Mouse (Mus musculus): ENCODE data around the gene Il16.

DNA sequence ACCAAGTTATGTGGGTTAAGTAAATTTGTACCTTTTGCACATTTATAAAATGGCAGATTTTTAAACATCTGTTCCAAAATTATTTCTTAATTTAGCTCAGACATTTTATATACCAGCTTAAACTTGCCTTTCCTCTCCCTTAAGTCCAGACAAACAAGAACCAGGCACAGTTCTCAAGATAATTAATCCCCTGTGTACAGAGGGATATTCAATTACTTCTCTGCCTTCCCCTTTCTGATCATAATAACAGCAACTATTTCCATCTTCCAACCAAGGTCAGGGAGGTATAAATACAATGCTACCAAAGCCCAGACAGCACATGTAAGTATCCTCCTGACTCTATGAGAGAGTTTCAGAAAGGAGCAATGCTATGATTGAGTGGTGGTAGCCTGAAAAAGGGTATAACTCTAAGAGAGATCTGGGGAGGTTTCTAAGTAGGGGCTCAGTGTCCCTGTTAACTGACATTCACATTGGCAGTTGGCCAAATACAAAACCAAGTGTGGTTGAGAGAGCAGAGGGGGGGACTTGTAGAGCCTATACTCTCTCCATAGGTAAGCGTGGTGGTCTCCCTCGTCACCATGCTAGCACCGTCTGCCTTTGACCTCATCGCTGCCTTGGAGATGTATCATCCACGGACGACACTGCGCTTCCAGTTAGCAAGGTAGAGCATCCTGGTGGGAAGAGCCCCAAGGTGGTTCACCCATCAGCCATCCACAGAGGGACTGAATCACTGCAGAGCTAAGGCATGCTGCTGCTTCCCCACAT lies 141.2 kb downstream of the Il16 start:
- no peak for TF ChIP-seq POLR2A (IDR thresholded peaks at IDR 0.05; ENCODE audit: low read depth, low read length)
- TF ChIP-seq CTCF (IDR thresholded peaks at IDR 0.05; ENCODE audit: borderline replicate concordance, insufficient read depth, low read length), result no peak

All from embryonic fibroblast, embryonic 13.5 days (primary cell).